Mouse (Mus musculus) thymus, adult 18-20 months (tissue): Measurements from ENCODE around the gene Cdh16.
"Not testable (repeated sequence)": the region's sequence is repeated elsewhere in the genome, so short reads cannot be mapped to it uniquely, and the experiment has no call there.

Experiments
- DNase-seq, 2 experiments: peaks; one replicate each; pipeline ENCODE4 v3.0.0; 2022; ENCODE audit warnings: mixed read lengths in 2 of 2

The Cdh16 gene

GRCm38 (mm10) chr8:104624161-104624560 lies at the start of gene Cdh16:
Cdh16 (minus strand) TSS chr8:104624396.
- no peak for DNase-seq

- no peak for DNase-seq
Observed at GRCm38 (mm10) chr8:104655614-104656013, 31.4 kb upstream of the Cdh16 start.

- DNase-seq = peak; percentile 38 to 51
Observed at GRCm38 (mm10) chr8:104654984-104655383, 30.8 kb upstream of the Cdh16 start.

- not testable (repeated sequence) for DNase-seq
Observed at GRCm38 (mm10) chr8:104644187-104644586, 20.0 kb upstream of the Cdh16 start.

GRCm38 (mm10) chr8:104642324-104642654 lies 18.1 kb upstream of the Cdh16 start:
- no peak for DNase-seq

- peak; percentile 77 to 81 for DNase-seq
Observed at GRCm38 (mm10) chr8:104641426-104642323, 17.5 kb upstream of the Cdh16 start, which contains the start of gene Ciao2b. Ciao2b (minus strand) TSS chr8:104641965.

GRCm38 (mm10) chr8:104640831-104641370 lies 16.7 kb upstream of the Cdh16 start:
- DNase-seq = no peak

GRCm38 (mm10) chr8:104640241-104640640 lies 16.0 kb upstream of the Cdh16 start:
- no peak for DNase-seq

- no peak for DNase-seq
Observed at GRCm38 (mm10) chr8:104638010-104638409, 13.8 kb upstream of the Cdh16 start.

GRCm38 (mm10) chr8:104635004-104635710 lies 11.0 kb upstream of the Cdh16 start:
- no peak for DNase-seq

- peak in 1 of 2 experiments; percentile 2 for DNase-seq
Observed at GRCm38 (mm10) chr8:104633156-104633744, 9.1 kb upstream of the Cdh16 start.

- no peak for DNase-seq
Observed at GRCm38 (mm10) chr8:104632486-104632885, 8.3 kb upstream of the Cdh16 start.

- peak in 1 of 2 experiments; percentile 13 for DNase-seq
Observed at GRCm38 (mm10) chr8:104631975-104632374, 7.8 kb upstream of the Cdh16 start.

GRCm38 (mm10) chr8:104630981-104631663 lies 6.9 kb upstream of the Cdh16 start, which contains the start of gene Rrad:
Rrad (minus strand) TSS chr8:104631327.
- peak; percentile 74 to 85 for DNase-seq

- DNase-seq = peak in 1 of 2 experiments; percentile 22
Observed at GRCm38 (mm10) chr8:104630574-104630973, 6.4 kb upstream of the Cdh16 start.

GRCm38 (mm10) chr8:104630111-104630479 lies 5.9 kb upstream of the Cdh16 start:
- DNase-seq = no peak

GRCm38 (mm10) chr8:104629306-104630110 lies 5.3 kb upstream of the Cdh16 start:
- no peak for DNase-seq

GRCm38 (mm10) chr8:104628402-104628801 lies 4.2 kb upstream of the Cdh16 start:
- DNase-seq = no peak

GRCm38 (mm10) chr8:104627065-104627740 lies 3.0 kb upstream of the Cdh16 start:
- DNase-seq = no peak

GRCm38 (mm10) chr8:104620765-104621164 lies 3.4 kb downstream of the Cdh16 start:
- DNase-seq = no peak

GRCm38 (mm10) chr8:104613119-104613518 lies 11.1 kb downstream of the Cdh16 start:
- no peak for DNase-seq
